Mouse (Mus musculus): Measurements from ENCODE around the gene Slain2.
"Not testable (repeated sequence)": the region's sequence is repeated elsewhere in the genome, so short reads cannot be mapped to it uniquely, and the experiment has no call there.

The Slain2 gene

DNA sequence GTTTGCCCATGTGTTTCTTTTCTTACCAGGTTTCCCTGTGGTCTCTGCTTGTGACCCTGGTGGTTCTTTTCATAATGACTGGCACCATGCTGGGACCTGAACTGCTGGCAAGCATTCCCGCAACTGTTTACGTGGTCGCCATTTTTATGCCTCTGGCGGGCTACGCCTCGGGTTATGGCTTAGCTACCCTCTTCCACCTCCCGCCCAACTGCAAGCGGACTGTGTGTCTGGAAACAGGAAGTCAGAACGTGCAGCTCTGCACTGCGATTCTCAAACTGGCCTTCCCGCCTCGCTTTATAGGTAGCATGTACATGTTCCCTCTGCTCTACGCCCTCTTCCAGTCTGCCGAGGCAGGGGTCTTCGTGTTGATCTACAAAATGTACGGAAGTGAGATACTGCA lies 97.7 kb downstream of the Slain2 start:
- DNase-seq (ENCODE audit: low spot score in 2 of 2), result not testable (repeated sequence)

DNA sequence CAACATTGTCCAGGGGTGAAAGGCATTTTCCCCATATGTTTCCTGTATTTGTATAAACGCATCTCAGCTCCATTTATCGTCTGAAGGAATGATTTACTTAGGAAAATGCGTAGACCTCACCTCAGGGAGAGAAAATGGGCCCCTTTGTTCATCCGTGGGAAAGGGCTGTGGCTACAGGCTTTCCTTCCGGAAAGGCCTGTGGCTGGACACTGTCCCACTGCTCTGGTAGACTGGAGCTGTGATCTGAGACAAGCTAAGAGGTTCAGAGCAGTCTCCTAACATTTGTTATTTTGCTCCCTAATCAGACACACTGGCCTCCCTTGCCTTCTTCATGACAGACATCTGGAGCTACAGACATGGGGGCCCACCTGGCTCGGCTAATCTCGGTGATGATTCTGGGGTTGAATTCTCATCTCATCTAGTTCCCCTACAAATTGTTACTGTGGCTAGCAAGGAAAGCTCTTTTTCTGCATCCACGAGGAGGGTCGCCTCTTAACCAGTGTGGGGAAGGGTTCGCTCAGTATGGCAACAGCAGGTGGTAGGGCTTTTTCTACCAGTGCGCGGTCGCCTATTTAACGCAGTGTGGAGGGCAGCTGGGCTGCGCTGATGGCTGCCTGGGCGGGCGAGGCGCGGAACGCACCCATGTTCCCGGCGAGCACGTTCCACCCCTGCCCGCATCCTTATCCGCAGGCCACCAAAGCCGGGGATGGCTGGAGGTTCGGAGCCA lies 98.9 kb downstream of the Slain2 start:
- not testable (repeated sequence) for DNase-seq (ENCODE audit: low spot score in 2 of 2)

DNA sequence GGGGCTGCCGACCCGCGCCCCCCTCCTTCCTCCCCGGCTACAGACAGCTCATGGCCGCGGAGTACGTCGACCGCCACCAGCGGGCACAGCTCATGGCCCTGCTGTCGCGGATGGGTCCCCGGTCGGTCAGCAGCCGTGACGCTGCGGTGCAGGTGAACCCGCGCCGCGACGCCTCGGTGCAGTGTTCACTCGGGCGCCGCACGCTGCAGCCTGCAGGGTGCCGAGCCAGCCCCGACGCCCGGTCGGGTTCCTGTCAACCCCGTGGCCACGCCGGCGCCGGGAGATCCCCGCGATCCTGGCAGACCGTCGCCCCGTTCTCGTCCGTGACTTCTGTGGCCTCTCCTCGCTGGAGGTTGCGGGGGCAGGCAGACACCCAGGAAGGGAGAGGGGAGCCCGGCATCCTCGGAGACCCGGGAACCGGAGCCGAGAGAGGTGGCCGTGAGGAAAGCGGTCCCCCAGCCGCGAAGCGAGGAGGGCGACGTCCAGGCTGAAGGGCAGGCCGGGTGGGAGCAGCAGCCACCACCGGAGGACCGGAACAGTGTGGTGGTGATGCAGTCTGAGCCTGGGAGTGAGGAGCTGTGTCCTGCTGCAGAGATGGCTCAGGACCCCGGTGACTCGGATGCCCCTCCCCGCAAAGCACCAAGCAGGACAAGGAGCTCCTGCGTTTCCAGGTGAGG lies 99.6 kb downstream of the Slain2 start:
- not testable (repeated sequence) for DNase-seq (ENCODE audit: low spot score in 2 of 2)

DNA sequence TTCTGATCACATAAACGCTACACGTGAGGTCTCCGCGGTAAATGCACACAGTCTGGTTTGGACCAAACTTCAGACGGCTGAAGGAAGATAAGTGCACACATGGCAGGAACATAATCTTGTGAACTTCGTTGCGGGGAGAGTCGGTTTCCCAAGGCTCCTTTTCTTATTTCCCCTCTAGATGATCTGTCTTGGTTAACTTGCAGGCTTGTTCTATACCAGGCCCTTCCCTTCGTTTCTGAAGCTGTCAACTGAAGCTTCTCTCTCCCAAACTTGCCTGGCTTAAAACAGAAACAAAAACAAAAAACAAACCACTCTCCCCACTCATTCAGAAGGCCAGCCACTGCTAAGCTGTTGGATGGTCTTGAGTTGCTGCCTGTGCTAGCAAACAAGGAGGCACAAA lies 100.6 kb downstream of the Slain2 start:
- no peak for DNase-seq (ENCODE audit: low spot score in 2 of 2)

DNA sequence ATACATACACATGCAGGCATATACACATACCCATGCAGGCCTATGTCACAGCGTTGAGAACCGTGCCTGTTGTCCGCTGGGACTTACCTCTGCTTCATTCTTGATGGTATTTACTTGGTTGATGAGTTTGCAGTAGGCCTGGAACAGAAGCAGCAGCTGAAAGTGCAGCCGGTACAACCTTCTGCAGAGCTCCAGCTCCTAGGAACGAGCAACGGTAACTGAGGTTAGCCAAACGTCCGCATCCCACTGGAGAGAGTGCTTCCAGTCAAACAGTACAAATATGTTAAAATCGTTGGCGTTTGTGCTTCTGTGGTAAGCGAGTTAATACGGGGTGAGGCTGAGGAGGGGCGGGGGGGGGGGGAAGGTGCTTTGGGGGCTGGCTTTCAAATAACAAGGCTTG lies 109.7 kb downstream of the Slain2 start:
- no peak for DNase-seq (ENCODE audit: low spot score in 2 of 2)

All from thymus, postnatal 10 days (tissue).